Mouse (Mus musculus) heart, adult 2 months (tissue): ENCODE results near the gene Fam129b. TPM values are rescaled to one million over a fixed set of nuclear protein-coding genes. Genes with fewer than 3 reads are reported as not detected.
A peak's percentile ranks its signal among the peaks of the same experiment; 100 is the strongest.

Source experiments
- DNase-seq, 2 experiments: peaks; one replicate each; pipeline ENCODE4 v3.0.0; 2021
- H3K27ac ChIP-seq: fragments of 200-600 bp; 2 replicates; pipeline ENCODE4 v1.8.1; 2022
- H3K27me3 ChIP-seq: fragments of 200-500 bp; 2 replicates; pipeline ENCODE4 v1.6.1; 2012; ENCODE audit warnings: mild to moderate bottlenecking, low read length, inconsistent platforms, mixed read lengths; ENCODE audit not compliant: control insufficient read depth, insufficient read depth
- H3K36me3 ChIP-seq: fragments of 200-500 bp; 2 replicates; pipeline ENCODE4 v1.6.1; 2012; ENCODE audit warnings: low read length, inconsistent platforms; ENCODE audit not compliant: control insufficient read depth, insufficient read depth
- H3K4me1 ChIP-seq: fragments of 200-500 bp; 2 replicates; pipeline ENCODE4 v1.6.1; 2011; ENCODE audit warnings: low read length; ENCODE audit not compliant: control insufficient read depth, insufficient read depth
- H3K4me3 ChIP-seq: fragments of 200-600 bp; 2 replicates; pipeline ENCODE4 v1.8.1; 2022
- H3K79me2 ChIP-seq: fragments of 200-500 bp; replicated peaks from 2 replicates; pipeline ENCODE4 v1.6.1; 2012; ENCODE audit warnings: mild to moderate bottlenecking, inconsistent platforms, low read length, moderate library complexity, mixed read lengths; ENCODE audit not compliant: control insufficient read depth, insufficient read depth
- H3K9ac ChIP-seq: fragments of 200-500 bp; 2 replicates; pipeline ENCODE4 v1.6.1; 2012; ENCODE audit warnings: low read depth, mild to moderate bottlenecking, control low read depth, inconsistent platforms, low read length, mixed read lengths
- CTCF ChIP-seq: fragments of 200-600 bp; IDR thresholded peaks from 2 replicates; pipeline ENCODE4 v1.8.1; 2022; ENCODE audit warnings: antibody characterized with exemption, mild to moderate bottlenecking, moderate library complexity
- EP300 ChIP-seq: fragments of 200-500 bp; IDR thresholded peaks from 2 replicates; pipeline ENCODE4 v1.6.1; 2011; ENCODE audit warnings: low read depth, low read length, control low read depth; ENCODE audit not compliant: insufficient read depth
- POLR2A ChIP-seq: fragments of 200-500 bp; IDR thresholded peaks from 2 replicates; pipeline ENCODE4 v1.6.1; 2011; ENCODE audit warnings: mild to moderate bottlenecking, low read depth, low read length, control low read depth; ENCODE audit not compliant: insufficient read depth
- WGBS: fragments of 180-500 bp; shearing (Covaris S2); methylation state at CpG from one replicate; pipeline ENCODE4 v1.1.7; 2018; 5-methylcytosine and 5-hydroxymethylcytosine counted together
- intact Hi-C: fragments of 180-260 bp; cut with DNase I; formaldehyde crosslinking; loops from one replicate; pipeline ENCODE4 v1.15.1; 2025
- polyA plus RNA-seq: library from polyadenylated mRNA; depleted of rRNA; stranded (reverse); fragments of >200 nt; gene quantifications from 2 replicates; pipeline ENCODE4 v1.2.3, GENCODE M21; 2012
- total RNA-seq, 2 experiments: library from RNA; stranded (reverse); gene quantifications; 2 replicates each; pipeline ENCODE4 v1.2.3; 2021

Fam129b gene
- total and polyA plus RNA-seq, 3 experiments, result 19.5 to 21.0 (median 20.0) TPM

GRCm38 (mm10) chr2:32874951-32875674 is 801 bp upstream of the Fam129b start:
- 13% methylated on average over 15 of the region's 15 CpGs for WGBS
- Histone ChIP-seq H3K4me1 (peaks cover 16% of the 10 kb centered on the region), H3K9ac (peak overlapping the region; percentile 75), H3K4me3 (peak overlapping the region; percentile 95), H3K36me3 (no peaks in the 10 kb centered on the region), H3K27me3 (no peaks in the 10 kb centered on the region), H3K79me2 (peaks cover 1% of the 10 kb centered on the region; the same call in 1 of the 2 replicates), H3K27ac (peak overlapping the region; percentile 83)
- intact Hi-C loops, result loop anchor here (2.0 kb wide), 1 partner anchor 38 kb away; no protein-coding TSS in a partner anchor
- DNase-seq, result no peak
- TF ChIP-seq POLR2A, result no peak
- TF ChIP-seq CTCF, result no peak
- TF ChIP-seq EP300, result no peak

GRCm38 (mm10) chr2:32876490-32877302 is 782 bp downstream of the Fam129b start:
- Histone ChIP-seq H3K79me2 (peaks cover 1% of the 10 kb centered on the region; the same call in 1 of the 2 replicates), H3K27ac (peak overlapping the region; percentile 83), H3K4me1 (peaks cover 23% of the 10 kb centered on the region), H3K9ac (peak overlapping the region; percentile 88), H3K27me3 (no peaks in the 10 kb centered on the region), H3K4me3 (peak overlapping the region; percentile 95), H3K36me3 (no peaks in the 10 kb centered on the region)
- intact Hi-C loops, result no loop called here
- no peak for TF ChIP-seq POLR2A
- no peak for TF ChIP-seq CTCF
- no peak for TF ChIP-seq EP300
- 6% methylated on average over 20 of the region's 20 CpGs for WGBS
- DNase-seq, result peak; percentile 40 to 57

GRCm38 (mm10) chr2:32877303-32877702 is 1.4 kb downstream of the Fam129b start:
- DNase-seq, result no peak
- intact Hi-C loops, result no loop called here
- H3K27ac ChIP-seq, result peak overlapping the region; percentile 83
- no peaks in the 10 kb centered on the region for H3K27me3 ChIP-seq
- H3K9ac ChIP-seq, result peak overlapping the region; percentile 88
- H3K4me1 ChIP-seq, result peaks cover 26% of the 10 kb centered on the region
- H3K36me3 ChIP-seq, result no peaks in the 10 kb centered on the region
- 24% methylated on average over 5 of the region's 5 CpGs for whole genome bisulfite sequencing
- TF ChIP-seq POLR2A (no peak), CTCF (no peak), EP300 (no peak)
- peaks cover 1% of the 10 kb centered on the region; the same call in 1 of the 2 replicates for H3K79me2 ChIP-seq
- H3K4me3 ChIP-seq, result peak overlapping the region; percentile 95

- Histone ChIP-seq H3K27ac (peak overlapping the region; percentile 83), H3K79me2 (peaks cover 1% of the 10 kb centered on the region; the same call in 1 of the 2 replicates), H3K9ac (peak overlapping the region; percentile 88), H3K27me3 (no peaks in the 10 kb centered on the region), H3K4me1 (peaks cover 26% of the 10 kb centered on the region), H3K4me3 (peak overlapping the region; percentile 95), H3K36me3 (no peaks in the 10 kb centered on the region)
- intact Hi-C loops, result no loop called here
- 19% methylated on average over 6 of the region's 6 CpGs for WGBS
- no peak for DNase-seq
- TF ChIP-seq POLR2A (peak; percentile 47; the same call in 1 of the 2 replicates), EP300 (no peak)
These were observed 2.0 kb downstream of the Fam129b start for GRCm38 (mm10) chr2:32877761-32878393.

GRCm38 (mm10) chr2:32878396-32878795 is 2.5 kb downstream of the Fam129b start:
- peak overlapping the region; percentile 41 for H3K9ac ChIP-seq
- H3K4me3 ChIP-seq, result peak overlapping the region; percentile 95
- no peaks in the 10 kb centered on the region for H3K36me3 ChIP-seq
- 37% methylated on average over 3 of the region's 3 CpGs for WGBS
- intact Hi-C loops, result no loop called here
- H3K27ac ChIP-seq, result peak overlapping the region; percentile 83
- no peaks in the 10 kb centered on the region for H3K27me3 ChIP-seq
- H3K4me1 ChIP-seq, result peaks cover 29% of the 10 kb centered on the region
- peaks cover 4% of the 10 kb centered on the region for H3K79me2 ChIP-seq
- DNase-seq, result no peak
- no peak for TF ChIP-seq POLR2A
- TF ChIP-seq CTCF, result no peak
- no peak for TF ChIP-seq EP300
